Mouse (Mus musculus) telencephalon, adult 2 months (tissue): ENCODE data around the gene Cfhr1.

Experiments used
- DNase-seq: peaks from one replicate; pipeline ENCODE4 v3.0.0-alpha.2; 2011; ENCODE audit warnings: low read depth, low spot score

Cfhr1 gene

GRCm38 (mm10) chr1:139560024-139560423, at the start of gene Cfhr1:
Gene Cfhr1, minus strand, starts transcription at chr1:139560272.
- DNase-seq, result no peak

GRCm38 (mm10) chr1:139551311-139551710, 8.8 kb downstream of the Cfhr1 start:
- no peak for DNase-seq

- no peak for DNase-seq
Observed at GRCm38 (mm10) chr1:139548536-139548935, 11.5 kb downstream of the Cfhr1 start.

GRCm38 (mm10) chr1:139514556-139514955, 45.5 kb downstream of the Cfhr1 start:
- DNase-seq, result no peak

GRCm38 (mm10) chr1:139501258-139501752, 58.8 kb downstream of the Cfhr1 start, which contains the start of gene F13b:
Gene F13b, plus strand, starts transcription at chr1:139501702.
- no peak for DNase-seq

- DNase-seq, result no peak
Observed at GRCm38 (mm10) chr1:139499751-139500150, 60.3 kb downstream of the Cfhr1 start.
